Mouse (Mus musculus) telencephalon, adult 2 months (tissue): Measurements from ENCODE around the gene Cadps.

Experiments used
- DNase-seq: peaks from one replicate; pipeline ENCODE4 v3.0.0-alpha.2; 2011; ENCODE audit warnings: low read depth, low spot score

Cadps gene

DNA sequence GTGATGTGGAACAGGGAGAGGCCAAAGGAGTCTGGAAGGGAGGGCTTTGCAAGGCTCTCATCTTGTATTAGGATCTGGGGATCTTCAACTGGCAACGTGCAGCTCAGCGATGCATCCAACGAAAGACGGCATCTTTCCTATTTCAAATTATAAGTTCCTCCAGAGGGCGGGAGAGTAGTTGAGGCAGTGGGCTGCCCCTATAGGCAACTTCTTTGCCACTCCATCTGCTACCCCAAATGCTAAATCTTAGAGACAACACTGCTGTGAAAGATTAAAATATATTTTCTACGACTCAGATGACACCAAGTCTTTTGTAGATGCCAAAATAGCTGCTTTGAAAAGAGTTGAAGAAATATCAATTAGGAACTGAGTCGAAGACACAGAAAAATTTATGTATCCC lies 315.9 kb downstream of the Cadps start:
- DNase-seq, result no peak

DNA sequence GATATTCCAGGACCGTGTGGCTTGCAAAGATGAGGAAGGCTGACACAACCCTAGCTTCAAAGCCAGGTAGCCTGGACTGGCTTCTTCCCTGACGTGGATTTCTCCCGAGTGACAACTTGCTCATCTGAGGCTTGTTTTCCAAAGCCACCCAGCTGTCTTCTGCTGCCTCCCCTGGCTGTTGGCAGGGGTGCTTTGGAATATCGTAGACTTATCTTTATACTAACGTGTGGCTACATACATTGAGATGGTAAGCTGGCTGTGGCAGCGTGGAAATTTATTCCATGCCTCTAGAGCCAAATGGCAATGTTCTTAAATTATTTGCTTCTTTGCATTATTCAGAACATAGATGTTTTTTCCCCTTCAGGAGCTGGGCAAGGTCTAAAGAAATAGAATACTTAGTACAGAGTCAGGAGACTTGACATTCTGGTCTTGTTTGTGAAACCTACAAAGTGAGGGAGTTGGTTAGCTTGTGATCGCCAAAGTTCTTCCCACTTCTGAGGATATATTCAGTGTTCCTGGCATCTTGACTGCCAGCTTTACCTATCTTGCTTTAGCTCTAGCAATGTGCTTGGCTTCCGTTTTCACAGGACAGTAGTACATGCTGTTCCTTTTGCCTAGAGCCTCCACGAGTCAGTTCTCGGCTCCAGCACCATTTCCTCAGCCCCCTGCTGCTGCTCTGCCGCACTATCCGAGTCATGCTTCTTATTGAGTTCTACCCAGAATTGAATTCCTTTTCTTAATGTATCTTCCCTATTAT lies 318.5 kb downstream of the Cadps start:
- peak; percentile 82 for DNase-seq

- no peak for DNase-seq
Measured at GRCm38 (mm10) chr14:12462206-12462605, 360.7 kb downstream of the Cadps start.

DNA sequence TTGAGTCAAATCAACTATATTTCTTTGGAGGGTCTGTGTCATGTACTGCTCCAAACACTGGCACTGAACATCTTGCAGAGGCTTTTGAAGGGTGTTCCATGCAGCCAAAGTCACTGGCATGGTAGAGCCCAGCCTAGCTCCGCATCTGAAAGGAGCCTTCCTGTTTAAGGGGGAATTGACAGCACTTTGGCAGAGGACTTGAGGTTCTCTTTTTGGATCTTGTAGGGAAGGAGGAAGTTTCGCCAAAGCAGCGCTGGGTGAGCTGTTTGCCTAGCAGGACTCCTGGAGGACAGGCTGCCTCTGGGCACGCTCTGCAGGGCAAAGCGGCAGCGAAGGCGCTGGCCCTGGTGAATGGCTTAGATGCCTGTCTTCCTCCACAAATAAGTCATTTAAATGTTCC lies 363.2 kb downstream of the Cadps start:
- no peak for DNase-seq

DNA sequence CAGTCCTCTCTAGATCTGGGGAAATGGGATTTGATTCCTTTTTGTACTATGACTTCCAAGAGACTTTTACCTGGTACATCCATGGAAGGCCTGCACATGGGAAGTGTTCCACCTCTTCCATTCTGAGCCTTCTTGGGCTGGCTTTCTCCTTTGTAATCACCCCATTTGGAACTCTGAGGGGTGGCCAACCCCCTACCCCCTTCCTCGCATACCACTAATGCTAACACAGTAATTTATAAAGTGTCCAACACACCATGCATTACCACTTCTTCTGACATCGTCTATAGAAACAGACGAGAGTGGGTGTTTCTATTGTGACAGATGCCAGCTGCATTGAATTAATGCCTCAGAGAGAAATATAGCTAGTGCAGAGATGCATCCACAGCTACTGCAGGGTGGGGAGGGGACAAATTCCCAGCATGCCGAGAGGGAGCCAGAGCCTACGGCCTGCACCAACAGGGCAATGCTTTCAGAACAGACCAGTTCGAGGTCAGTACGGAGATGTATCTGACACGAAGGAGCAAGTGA lies 367.8 kb downstream of the Cadps start:
- no peak for DNase-seq

- no peak for DNase-seq
Measured at GRCm38 (mm10) chr14:12450807-12451206, 372.1 kb downstream of the Cadps start.

DNA sequence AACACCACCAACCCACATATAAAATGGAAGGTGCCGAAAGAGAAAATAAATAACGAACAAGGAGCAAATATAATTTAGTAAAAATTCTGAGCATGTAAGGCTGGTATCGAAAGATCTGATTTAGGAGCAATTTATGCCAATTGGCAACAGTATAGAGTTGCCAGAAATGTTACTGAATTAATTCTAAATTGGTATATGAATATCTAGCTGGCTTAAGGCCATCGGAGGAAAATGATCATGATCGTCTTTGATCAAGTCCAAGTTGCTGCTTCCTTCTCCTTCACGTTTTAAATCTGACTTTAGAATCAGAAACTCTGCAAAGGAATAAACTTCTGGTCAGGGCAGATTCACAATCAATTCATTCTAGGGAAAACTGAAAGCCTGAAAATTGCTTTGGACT lies 374.0 kb downstream of the Cadps start:
- DNase-seq, result no peak

DNA sequence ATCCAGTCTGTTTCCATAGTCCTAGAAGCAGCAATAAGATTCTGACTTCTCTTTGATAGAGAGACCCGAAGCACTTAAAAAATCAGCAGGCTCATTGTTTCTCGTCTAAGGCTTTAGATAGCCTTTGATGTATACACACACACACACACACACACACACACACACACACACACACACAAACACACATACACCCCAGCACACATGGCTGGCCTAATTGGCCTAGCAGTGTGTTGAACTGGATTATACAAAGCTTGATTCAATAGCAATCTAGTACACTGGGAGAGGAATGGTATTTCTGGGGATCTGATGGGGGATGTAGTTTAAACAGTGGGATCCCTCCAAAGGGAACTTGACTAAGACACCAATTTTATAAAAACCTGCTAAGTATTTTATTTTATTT lies 381.9 kb downstream of the Cadps start:
- no peak for DNase-seq

GRCm38 (mm10) chr14:12437976-12438375 lies 384.9 kb downstream of the Cadps start:
- no peak for DNase-seq

GRCm38 (mm10) chr14:12437422-12437821 lies 385.5 kb downstream of the Cadps start:
- DNase-seq, result no peak

GRCm38 (mm10) chr14:12436903-12437368 lies 385.9 kb downstream of the Cadps start:
- peak; percentile 78 for DNase-seq

- DNase-seq, result peak; percentile 55
Measured at GRCm38 (mm10) chr14:12428021-12428654, 394.7 kb downstream of the Cadps start.

DNA sequence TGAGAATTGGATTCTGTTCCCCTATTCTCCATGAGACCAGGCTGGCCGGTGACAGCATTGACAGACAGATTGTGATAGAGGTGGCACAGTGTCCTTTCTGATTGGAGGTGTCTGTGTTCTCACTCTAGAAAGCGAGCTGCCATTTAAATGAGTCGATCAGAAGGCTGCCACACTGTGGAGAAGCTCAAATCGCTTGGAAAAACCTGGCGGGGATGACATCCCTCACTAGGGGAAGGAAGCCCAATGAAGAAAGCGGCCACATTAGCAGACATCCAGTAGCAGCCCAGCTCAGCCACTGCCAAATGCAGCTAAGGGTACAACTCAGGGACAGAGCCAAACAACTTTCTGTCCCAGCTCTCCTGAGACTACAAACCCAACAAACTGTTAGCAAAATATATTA lies 397.6 kb downstream of the Cadps start:
- DNase-seq, result no peak

DNA sequence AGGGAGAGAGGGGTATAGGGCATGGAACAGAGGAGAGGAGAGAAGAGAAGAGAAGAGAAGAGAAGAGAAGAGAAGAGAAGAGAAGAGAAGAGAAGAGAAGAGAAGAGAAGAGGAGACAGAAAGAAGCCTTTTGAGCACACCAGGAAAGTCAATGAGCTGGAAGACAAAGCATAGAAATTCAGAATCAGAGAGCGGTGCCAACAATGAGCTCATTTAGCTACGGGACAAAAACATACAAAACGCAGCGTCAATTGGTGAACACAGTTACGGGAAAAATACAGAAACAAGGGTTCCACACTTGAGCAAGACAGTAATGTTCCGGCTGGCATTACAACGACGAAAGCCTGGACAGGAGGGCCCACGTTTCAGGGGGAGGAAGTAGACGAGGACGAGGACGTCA lies 412.6 kb downstream of the Cadps start:
- DNase-seq, result no peak

DNA sequence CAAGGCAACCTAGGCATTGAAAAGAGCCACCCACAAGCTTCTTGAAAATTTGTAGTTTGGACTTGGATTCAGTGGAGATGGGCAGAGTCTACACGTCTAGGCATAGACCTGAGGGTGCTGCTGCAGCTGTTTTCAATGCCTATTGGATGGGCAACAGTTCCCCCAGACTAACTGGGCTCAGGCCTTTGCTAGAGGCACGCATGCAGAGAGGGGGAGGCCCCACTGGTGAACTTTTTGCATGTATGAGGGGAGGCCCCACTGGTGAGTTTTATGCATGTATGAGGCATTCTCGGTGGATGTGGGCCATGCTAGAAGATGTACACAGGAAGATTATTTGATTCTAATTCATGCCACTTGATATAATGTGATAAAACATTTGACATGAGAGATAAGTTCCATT lies 413.1 kb downstream of the Cadps start:
- DNase-seq, result no peak

DNA sequence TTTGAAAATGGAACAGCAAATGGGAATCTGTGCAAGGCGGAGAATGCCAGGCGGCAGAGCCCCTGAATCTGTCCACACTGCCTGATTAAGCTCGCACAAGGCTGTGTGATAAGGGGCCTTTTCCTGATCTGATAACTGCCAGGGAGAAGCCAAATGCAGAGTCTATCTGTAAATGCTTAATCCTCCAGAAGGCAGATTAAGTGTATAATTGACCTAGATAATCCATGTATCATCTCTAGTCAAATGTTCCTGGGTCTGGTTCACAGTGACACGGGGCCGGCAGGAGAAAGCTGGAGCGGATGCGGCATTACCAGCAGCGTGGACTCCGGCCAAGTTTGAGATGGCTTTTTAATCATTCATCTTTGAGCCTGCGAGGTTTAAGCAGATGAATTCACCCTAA lies 416.3 kb downstream of the Cadps start:
- no peak for DNase-seq

DNA sequence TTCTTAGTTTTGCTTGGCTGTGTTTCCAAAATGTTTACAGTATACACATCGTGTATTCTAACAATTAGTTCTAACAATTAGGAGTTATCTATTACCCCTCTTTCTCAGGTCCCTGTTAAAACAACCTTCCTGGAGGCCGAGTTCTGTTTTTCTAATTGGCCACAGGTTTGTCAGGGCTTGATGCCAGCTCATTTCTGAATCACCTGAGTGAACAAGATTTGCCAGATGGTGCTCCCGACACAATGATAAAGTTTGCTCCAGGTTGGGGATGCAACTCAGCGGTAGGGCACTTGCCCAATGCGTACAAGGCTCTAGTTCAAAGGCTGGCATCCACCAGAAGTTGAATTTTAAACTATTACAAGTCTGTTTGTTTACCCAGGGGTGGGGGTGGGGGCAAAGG lies 417.7 kb downstream of the Cadps start:
- no peak for DNase-seq

GRCm38 (mm10) chr14:12404724-12405123 lies 418.2 kb downstream of the Cadps start:
- DNase-seq, result no peak

GRCm38 (mm10) chr14:12404052-12404451 lies 418.8 kb downstream of the Cadps start:
- no peak for DNase-seq

DNA sequence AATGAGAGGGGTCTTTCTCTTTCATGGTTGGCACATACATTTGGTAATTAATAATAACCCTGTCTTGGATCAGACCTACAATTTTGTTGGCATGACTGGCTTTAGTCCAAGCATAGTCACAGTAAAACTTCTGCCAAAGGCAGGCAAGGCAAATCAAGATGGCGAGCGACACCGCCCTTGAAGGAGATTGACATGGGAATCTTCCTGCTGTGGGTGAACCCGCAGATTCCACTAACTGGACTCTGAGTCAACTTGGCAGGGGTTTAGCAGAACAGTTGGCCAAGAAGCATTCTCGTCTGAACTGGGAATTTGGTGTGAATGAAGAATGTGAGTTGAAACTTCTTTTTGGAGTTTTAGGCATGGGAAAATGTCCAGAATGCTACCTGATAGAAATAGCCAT lies 422.8 kb downstream of the Cadps start:
- no peak for DNase-seq

GRCm38 (mm10) chr14:12397561-12397960 lies 425.3 kb downstream of the Cadps start:
- no peak for DNase-seq

GRCm38 (mm10) chr14:12394318-12394717 lies 428.6 kb downstream of the Cadps start:
- no peak for DNase-seq

- no peak for DNase-seq
Measured at GRCm38 (mm10) chr14:12393271-12393861, 429.5 kb downstream of the Cadps start.
